Mouse (Mus musculus): ENCODE measurements around the gene Slc22a4. TPM values are rescaled to one million over a fixed set of nuclear protein-coding genes. Genes with fewer than 3 reads are reported as not detected.

Gene Slc22a4
- polyA plus RNA-seq (2012; rRNA removed) = 21.1 and 24.4 TPM in 2 replicates
- 34.0 and 35.6 TPM in 2 replicates for polyA plus RNA-seq (2014; fragmentation: Nextera tagmentation; extraction: Ambion mirVana)

- Histone ChIP-seq H3K9ac (replicated peaks) (peak within 1 kb of the TSS; percentile 99), H3K27ac (peak within 1 kb of the TSS; percentile 95), H3K27me3 (ENCODE audit: control insufficient read depth, insufficient read depth, low read length) (no peaks in the 10 kb centered on the region), H3K9me3 (ENCODE audit: control insufficient read depth, low read length) (no peaks in the 10 kb centered on the region), H3K4me3 (ENCODE audit: insufficient read depth in 1 of 2, low read depth in 2 of 2, low read length in 2 of 2) (peak within 1 kb of the TSS; percentile 68 to 96), H3K36me3 (replicated peaks; ENCODE audit: control insufficient read depth, insufficient read depth, low read depth) (peaks cover 24% of the 10 kb centered on the region), H3K4me2 (ENCODE audit: low read depth) (peak within 1 kb of the TSS; percentile 97), H3K4me1 (replicated peaks; ENCODE audit: control insufficient read depth in 2 of 2, insufficient read depth in 2 of 2, low read length in 1 of 2) (peaks cover 36 to 39% of the 10 kb centered on the region in 2 experiments)
- DNase-seq (ENCODE audit: low read depth in 3 of 3, low spot score in 3 of 3) (peak; percentile 80 to 83 (median 81)), ATAC-seq (ENCODE audit: insufficient read depth) (peak; percentile 83)
- 4% methylated on average over 61 of the region's 61 CpGs for WGBS (ENCODE audit: insufficient replicate concordance)
- TF ChIP-seq EP300 (IDR thresholded peaks at IDR 0.05; ENCODE audit: low read depth) (peak; percentile 43), CTCF (IDR thresholded peaks at IDR 0.05; ENCODE audit: low read depth) (peak; percentile 72)
Observed at GRCm38 (mm10) chr11:54028044-54028951, at the start of gene Slc22a4. Gene Slc22a4 (minus strand): TSS chr11:54028090.

GRCm38 (mm10) chr11:54076101-54076500, 48.2 kb upstream of the Slc22a4 start:
- ATAC-seq (ENCODE audit: insufficient read depth) (no peak), DNase-seq (ENCODE audit: low read depth in 3 of 3, low spot score in 3 of 3) (no peak)
- Histone ChIP-seq H3K4me2 (ENCODE audit: low read depth) (no peak overlapping the region), H3K9ac (replicated peaks) (no peak overlapping the region), H3K9me3 (ENCODE audit: control insufficient read depth, low read length) (no peaks in the 10 kb centered on the region), H3K27me3 (ENCODE audit: control insufficient read depth, insufficient read depth, low read length) (no peaks in the 10 kb centered on the region), H3K27ac (no peak overlapping the region), H3K4me3 (ENCODE audit: insufficient read depth in 1 of 2, low read depth in 2 of 2, low read length in 2 of 2) (no peak overlapping the region), H3K36me3 (replicated peaks; ENCODE audit: control insufficient read depth, insufficient read depth, low read depth) (no peaks in the 10 kb centered on the region), H3K4me1 (replicated peaks; ENCODE audit: control insufficient read depth in 2 of 2, insufficient read depth in 2 of 2, low read length in 1 of 2) (no peaks in the 10 kb centered on the region)
- TF ChIP-seq CTCF (IDR thresholded peaks at IDR 0.05; ENCODE audit: low read depth) (no peak), EP300 (IDR thresholded peaks at IDR 0.05; ENCODE audit: low read depth) (no peak)
- WGBS (ENCODE audit: insufficient replicate concordance) = 65% methylated on average over 1 of the region's 1 CpGs

GRCm38 (mm10) chr11:54075353-54075752, 47.5 kb upstream of the Slc22a4 start:
- Histone ChIP-seq H3K4me2 (ENCODE audit: low read depth) (no peak overlapping the region), H3K9me3 (ENCODE audit: control insufficient read depth, low read length) (no peaks in the 10 kb centered on the region), H3K9ac (replicated peaks) (no peak overlapping the region), H3K4me3 (ENCODE audit: insufficient read depth in 1 of 2, low read depth in 2 of 2, low read length in 2 of 2) (no peak overlapping the region), H3K4me1 (replicated peaks; ENCODE audit: control insufficient read depth in 2 of 2, insufficient read depth in 2 of 2, low read length in 1 of 2) (no peaks in the 10 kb centered on the region), H3K27ac (no peak overlapping the region), H3K36me3 (replicated peaks; ENCODE audit: control insufficient read depth, insufficient read depth, low read depth) (no peaks in the 10 kb centered on the region), H3K27me3 (ENCODE audit: control insufficient read depth, insufficient read depth, low read length) (peaks cover 1% of the 10 kb centered on the region)
- 68% methylated on average over 6 of the region's 6 CpGs for WGBS (ENCODE audit: insufficient replicate concordance)
- DNase-seq (ENCODE audit: low read depth in 3 of 3, low spot score in 3 of 3) (no peak), ATAC-seq (ENCODE audit: insufficient read depth) (no peak)
- no peak for TF ChIP-seq EP300 (IDR thresholded peaks at IDR 0.05; ENCODE audit: low read depth)
- no peak for TF ChIP-seq CTCF (IDR thresholded peaks at IDR 0.05; ENCODE audit: low read depth)

GRCm38 (mm10) chr11:54073291-54073690, 45.4 kb upstream of the Slc22a4 start:
- no peak overlapping the region for H3K27ac ChIP-seq
- no peak overlapping the region for H3K9ac ChIP-seq (replicated peaks)
- WGBS (ENCODE audit: insufficient replicate concordance) = 46% methylated on average over 4 of the region's 4 CpGs
- no peaks in the 10 kb centered on the region for H3K4me1 ChIP-seq (replicated peaks; ENCODE audit: control insufficient read depth in 2 of 2, insufficient read depth in 2 of 2, low read length in 1 of 2)
- H3K4me2 ChIP-seq (ENCODE audit: low read depth) = no peak overlapping the region
- H3K9me3 ChIP-seq (ENCODE audit: control insufficient read depth, low read length) = no peaks in the 10 kb centered on the region
- peaks cover 22% of the 10 kb centered on the region for H3K27me3 ChIP-seq (ENCODE audit: control insufficient read depth, insufficient read depth, low read length)
- no peak for DNase-seq (ENCODE audit: low read depth in 3 of 3, low spot score in 3 of 3)
- H3K4me3 ChIP-seq (ENCODE audit: insufficient read depth in 1 of 2, low read depth in 2 of 2, low read length in 2 of 2) = no peak overlapping the region
- no peaks in the 10 kb centered on the region for H3K36me3 ChIP-seq (replicated peaks; ENCODE audit: control insufficient read depth, insufficient read depth, low read depth)
- TF ChIP-seq EP300 (IDR thresholded peaks at IDR 0.05; ENCODE audit: low read depth) (no peak), CTCF (IDR thresholded peaks at IDR 0.05; ENCODE audit: low read depth) (no peak)
- no peak for ATAC-seq (ENCODE audit: insufficient read depth)

- Histone ChIP-seq H3K4me3 (ENCODE audit: insufficient read depth in 1 of 2, low read depth in 2 of 2, low read length in 2 of 2) (no peak overlapping the region), H3K4me1 (replicated peaks; ENCODE audit: control insufficient read depth in 2 of 2, insufficient read depth in 2 of 2, low read length in 1 of 2) (no peaks in the 10 kb centered on the region), H3K4me2 (ENCODE audit: low read depth) (no peak overlapping the region), H3K27ac (no peak overlapping the region), H3K9me3 (ENCODE audit: control insufficient read depth, low read length) (no peaks in the 10 kb centered on the region), H3K36me3 (replicated peaks; ENCODE audit: control insufficient read depth, insufficient read depth, low read depth) (no peaks in the 10 kb centered on the region), H3K9ac (replicated peaks) (no peak overlapping the region), H3K27me3 (ENCODE audit: control insufficient read depth, insufficient read depth, low read length) (peaks cover 36% of the 10 kb centered on the region)
- DNase-seq (ENCODE audit: low read depth in 3 of 3, low spot score in 3 of 3) (no peak), ATAC-seq (ENCODE audit: insufficient read depth) (no peak)
- TF ChIP-seq CTCF (IDR thresholded peaks at IDR 0.05; ENCODE audit: low read depth) (no peak), EP300 (IDR thresholded peaks at IDR 0.05; ENCODE audit: low read depth) (no peak)
- WGBS (ENCODE audit: insufficient replicate concordance) = 46% methylated on average over 5 of the region's 5 CpGs
Observed at GRCm38 (mm10) chr11:54071726-54072445, 44.0 kb upstream of the Slc22a4 start.
